Mouse (Mus musculus): ENCODE data around the gene Rnd2. TPM values are rescaled to one million over a fixed set of nuclear protein-coding genes. Genes with fewer than 3 reads are reported as not detected.
"Not testable (repeated sequence)": the region's sequence is repeated elsewhere in the genome, so short reads cannot be mapped to it uniquely, and the experiment has no call there.

Gene Rnd2
- polyA plus RNA-seq, 1 experiment from 2014 or later: 51.0 TPM

DNA sequence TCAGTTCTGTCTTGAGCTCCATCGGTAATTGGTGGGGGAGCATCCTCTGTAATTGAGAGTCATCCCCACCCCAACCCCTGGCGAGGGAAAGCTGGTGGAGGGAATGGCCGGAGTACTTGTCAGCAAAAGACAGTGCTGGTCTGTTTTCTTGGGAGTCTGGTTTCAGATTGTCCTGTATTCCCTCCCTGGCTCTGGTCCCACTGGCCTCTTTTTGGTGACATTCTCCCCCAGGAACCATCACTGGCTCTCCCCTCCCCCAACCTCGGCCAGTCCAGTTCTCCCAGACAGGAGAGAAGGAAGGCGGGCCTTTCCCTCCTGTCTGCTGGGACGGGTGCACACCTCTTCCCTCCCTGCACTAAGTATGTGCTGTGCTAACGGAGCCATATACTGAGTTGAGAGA, 7.5 kb downstream of the Rnd2 start:
- Histone ChIP-seq H3K4me3 (replicated peaks; ENCODE audit: low read length) (no peak overlapping the region), H3K27me3 (ENCODE audit: control insufficient read depth, insufficient read depth, low read length) (no peaks in the 10 kb centered on the region), H3K4me1 (replicated peaks; ENCODE audit: control insufficient read depth, insufficient read depth, low read length) (peaks cover 9% of the 10 kb centered on the region), H3K27ac (no peak overlapping the region), H3K4me2 (replicated peaks) (no peak overlapping the region), H3K36me3 (replicated peaks; ENCODE audit: control insufficient read depth, insufficient read depth) (peaks cover 10% of the 10 kb centered on the region), H3K9ac (no peak overlapping the region), H3K9me3 (ENCODE audit: control insufficient read depth, low read length) (no peaks in the 10 kb centered on the region)
- no peak for ATAC-seq (ENCODE audit: low FRiP score)
- WGBS: 56% methylated on average over 7 of the region's 7 CpGs
- DNase-seq (ENCODE audit: low spot score): no peak

DNA sequence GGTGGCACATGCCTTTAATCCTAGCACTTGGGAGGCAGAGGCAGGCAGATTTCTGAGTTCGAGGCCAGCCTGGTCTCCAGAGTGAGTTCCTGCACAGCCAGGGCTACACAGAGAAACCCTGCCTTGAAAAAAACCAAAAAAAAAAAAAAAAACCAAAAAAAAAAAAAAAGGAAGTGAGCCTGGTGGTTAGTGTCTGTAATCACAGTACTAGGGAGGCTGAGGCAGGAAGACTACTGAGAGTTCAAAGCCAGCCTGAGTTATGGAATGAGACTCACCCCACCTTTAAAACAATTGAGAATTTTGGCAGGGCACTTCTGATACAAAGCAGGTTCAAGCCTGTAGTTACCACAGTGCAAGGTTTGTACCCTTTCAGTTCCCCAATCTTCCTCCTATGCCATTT, 8.9 kb downstream of the Rnd2 start:
- not testable (repeated sequence) for H3K9me3 ChIP-seq (ENCODE audit: control insufficient read depth, low read length); H3K27me3 ChIP-seq (ENCODE audit: control insufficient read depth, insufficient read depth, low read length); H3K4me3 ChIP-seq (replicated peaks; ENCODE audit: low read length); H3K4me2 ChIP-seq (replicated peaks); ATAC-seq (ENCODE audit: low FRiP score); H3K9ac ChIP-seq; DNase-seq (ENCODE audit: low spot score); H3K27ac ChIP-seq
- Histone ChIP-seq H3K4me1 (replicated peaks; ENCODE audit: control insufficient read depth, insufficient read depth, low read length) (peaks cover 16% of the 10 kb centered on the region), H3K36me3 (replicated peaks; ENCODE audit: control insufficient read depth, insufficient read depth) (peaks cover 10% of the 10 kb centered on the region)
- WGBS: 82% methylated on average over 1 of the region's 1 CpGs

DNA sequence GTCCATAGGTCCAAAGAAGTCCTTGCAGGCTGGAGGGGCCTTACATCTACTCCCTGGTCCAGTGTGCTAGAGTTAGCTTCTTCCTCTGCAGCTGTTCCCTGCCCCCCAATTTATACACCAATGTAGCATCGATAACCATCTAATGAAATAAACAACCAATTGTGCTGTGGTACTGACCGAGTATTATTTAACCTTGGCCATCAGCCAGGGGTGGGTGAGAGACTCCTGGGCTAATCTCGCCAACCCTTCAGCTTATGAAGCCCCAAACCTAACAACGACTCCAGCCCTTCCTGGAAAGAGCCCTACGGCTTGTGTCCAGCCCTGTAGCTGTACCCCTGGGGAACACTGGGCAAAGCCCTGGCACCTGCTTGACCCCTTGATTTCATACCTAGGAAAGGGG, 9.5 kb downstream of the Rnd2 start:
- H3K4me2 ChIP-seq (replicated peaks): no peak overlapping the region
- no peaks in the 10 kb centered on the region for H3K9me3 ChIP-seq (ENCODE audit: control insufficient read depth, low read length)
- no peak overlapping the region for H3K4me3 ChIP-seq (replicated peaks; ENCODE audit: low read length)
- no peaks in the 10 kb centered on the region for H3K27me3 ChIP-seq (ENCODE audit: control insufficient read depth, insufficient read depth, low read length)
- no peak for DNase-seq (ENCODE audit: low spot score)
- no peak overlapping the region for H3K9ac ChIP-seq
- ATAC-seq (ENCODE audit: low FRiP score): no peak
- 46% methylated on average over 5 of the region's 5 CpGs for WGBS
- H3K36me3 ChIP-seq (replicated peaks; ENCODE audit: control insufficient read depth, insufficient read depth): peaks cover 10% of the 10 kb centered on the region
- peaks cover 17% of the 10 kb centered on the region for H3K4me1 ChIP-seq (replicated peaks; ENCODE audit: control insufficient read depth, insufficient read depth, low read length)
- H3K27ac ChIP-seq: no peak overlapping the region

DNA sequence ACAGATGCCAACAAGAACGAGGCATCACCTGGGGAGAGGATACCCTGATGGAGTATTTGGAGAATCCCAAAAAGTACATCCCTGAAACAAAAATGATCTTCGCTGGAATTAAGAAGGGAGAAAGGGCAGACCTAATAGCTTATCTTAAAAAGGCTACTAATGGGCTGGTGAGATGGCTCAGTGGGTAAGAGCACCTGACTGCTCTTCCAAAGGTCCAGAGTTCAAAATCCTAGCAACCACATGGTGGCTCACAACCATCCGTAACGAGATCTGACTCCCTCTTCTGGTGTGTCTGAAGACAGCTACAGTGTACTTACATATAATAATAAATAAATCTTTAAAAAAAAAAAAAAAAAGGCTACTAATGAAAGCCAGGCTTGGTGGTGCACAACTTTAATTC, 11.6 kb downstream of the Rnd2 start:
- 82% methylated on average over 4 of the region's 4 CpGs for WGBS
- H3K27me3 ChIP-seq (ENCODE audit: control insufficient read depth, insufficient read depth, low read length): not testable (repeated sequence)

DNA sequence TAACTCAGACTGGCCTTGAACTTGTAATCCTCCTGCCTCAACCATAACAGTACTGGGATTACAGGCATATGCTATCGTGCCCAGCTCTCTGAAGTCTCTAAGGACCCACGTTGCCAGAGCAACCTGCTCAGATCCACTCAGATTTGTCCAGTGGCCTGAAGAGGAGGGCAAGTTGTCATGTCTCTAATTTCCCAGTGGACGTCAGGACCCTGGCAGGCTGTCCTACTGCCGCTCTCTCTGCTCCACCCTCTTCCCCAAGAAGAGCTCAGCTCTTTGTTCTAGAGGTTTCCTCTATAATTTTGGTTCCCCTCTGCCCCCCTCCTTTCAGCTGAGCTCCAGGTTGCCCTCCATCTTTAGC, 12.4 kb downstream of the Rnd2 start:
- DNase-seq (ENCODE audit: low spot score) (peak; percentile 58), ATAC-seq (ENCODE audit: low FRiP score) (peak; percentile 68)
- peak overlapping the region; percentile 76 for H3K27ac ChIP-seq
- H3K36me3 ChIP-seq (replicated peaks; ENCODE audit: control insufficient read depth, insufficient read depth): no peaks in the 10 kb centered on the region
- no peaks in the 10 kb centered on the region for H3K27me3 ChIP-seq (ENCODE audit: control insufficient read depth, insufficient read depth, low read length)
- no peaks in the 10 kb centered on the region for H3K9me3 ChIP-seq (ENCODE audit: control insufficient read depth, low read length)
- H3K9ac ChIP-seq: no peak overlapping the region
- 9% methylated on average over 4 of the region's 4 CpGs for WGBS
- H3K4me3 ChIP-seq (replicated peaks; ENCODE audit: low read length): no peak overlapping the region
- no peak overlapping the region for H3K4me2 ChIP-seq (replicated peaks)
- peaks cover 21% of the 10 kb centered on the region for H3K4me1 ChIP-seq (replicated peaks; ENCODE audit: control insufficient read depth, insufficient read depth, low read length)

More for the DNA sequence above, 11.6 kb downstream of the Rnd2 start:
- H3K9me3 ChIP-seq (ENCODE audit: control insufficient read depth, low read length); H3K9ac ChIP-seq; H3K4me2 ChIP-seq (replicated peaks); H3K27ac ChIP-seq; H3K36me3 ChIP-seq (replicated peaks; ENCODE audit: control insufficient read depth, insufficient read depth); ATAC-seq (ENCODE audit: low FRiP score); DNase-seq (ENCODE audit: low spot score); H3K4me3 ChIP-seq (replicated peaks; ENCODE audit: low read length): not testable (repeated sequence)
- H3K4me1 ChIP-seq (replicated peaks; ENCODE audit: control insufficient read depth, insufficient read depth, low read length): peaks cover 21% of the 10 kb centered on the region

DNA sequence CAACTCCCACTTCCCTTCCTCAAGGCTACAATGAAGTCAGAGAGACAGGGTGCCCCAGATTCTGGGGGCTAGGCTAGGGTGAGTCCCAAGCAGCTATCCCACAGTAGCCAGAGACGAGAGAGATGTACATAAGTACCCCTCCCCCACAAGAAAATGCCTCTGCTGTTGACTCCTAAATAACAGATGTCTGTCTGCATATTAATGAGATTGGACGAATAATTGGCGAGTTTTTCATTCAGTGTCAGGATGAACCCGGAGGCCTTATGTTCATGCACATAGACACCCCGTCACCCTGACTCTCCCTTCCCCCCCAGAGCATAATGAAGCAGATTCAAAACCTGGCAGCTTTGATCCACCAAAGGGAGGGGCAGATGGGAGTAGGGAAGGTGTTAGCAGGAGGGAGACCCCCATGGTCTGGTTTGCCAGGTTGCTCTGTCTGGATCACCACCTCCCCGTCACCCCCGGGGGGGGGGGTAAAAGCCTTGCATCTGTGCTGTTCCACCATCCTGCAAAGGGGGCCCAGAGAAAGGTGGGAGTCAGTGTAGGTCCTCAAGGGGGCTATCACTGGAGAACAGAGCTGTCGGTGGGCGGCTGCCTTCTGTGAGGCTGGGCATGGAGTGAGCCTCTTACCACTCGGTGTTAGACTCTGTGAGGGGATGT, 12.9 kb downstream of the Rnd2 start:
- H3K4me1 ChIP-seq (replicated peaks; ENCODE audit: control insufficient read depth, insufficient read depth, low read length): peaks cover 21% of the 10 kb centered on the region
- H3K36me3 ChIP-seq (replicated peaks; ENCODE audit: control insufficient read depth, insufficient read depth): no peaks in the 10 kb centered on the region
- H3K27me3 ChIP-seq (ENCODE audit: control insufficient read depth, insufficient read depth, low read length): no peaks in the 10 kb centered on the region
- peak; percentile 83 for ATAC-seq (ENCODE audit: low FRiP score)
- H3K27ac ChIP-seq: peak overlapping the region; percentile 76
- WGBS: 10% methylated on average over 10 of the region's 10 CpGs
- DNase-seq (ENCODE audit: low spot score): peak; percentile 67
- no peaks in the 10 kb centered on the region for H3K9me3 ChIP-seq (ENCODE audit: control insufficient read depth, low read length)
- no peak overlapping the region for H3K4me3 ChIP-seq (replicated peaks; ENCODE audit: low read length)
- no peak overlapping the region for H3K9ac ChIP-seq
- no peak overlapping the region for H3K4me2 ChIP-seq (replicated peaks)

DNA sequence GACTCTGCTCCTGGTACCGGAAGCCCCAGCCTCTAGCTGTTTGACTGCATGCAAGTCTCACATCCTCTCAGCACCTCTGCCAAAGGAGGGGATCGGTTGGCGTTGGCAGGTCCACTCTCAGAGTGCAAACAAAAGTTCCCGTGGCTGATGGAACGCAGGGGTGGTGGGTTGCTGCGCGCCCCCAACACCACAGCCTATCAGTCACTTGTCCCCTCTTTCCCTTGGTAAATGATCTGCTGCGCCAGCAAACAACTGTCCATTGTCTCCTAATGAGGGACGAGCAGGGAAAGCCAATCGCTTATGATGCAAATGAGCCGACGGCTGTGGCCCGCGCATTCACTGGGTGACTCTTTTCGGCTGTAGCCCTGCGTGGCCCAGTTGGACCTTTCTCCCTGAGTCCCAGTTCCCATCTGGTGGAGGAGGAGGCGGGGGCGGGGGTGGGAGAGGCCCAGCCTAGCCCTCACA, 14.4 kb downstream of the Rnd2 start:
- peak overlapping the region; percentile 76 for H3K27ac ChIP-seq

DNA sequence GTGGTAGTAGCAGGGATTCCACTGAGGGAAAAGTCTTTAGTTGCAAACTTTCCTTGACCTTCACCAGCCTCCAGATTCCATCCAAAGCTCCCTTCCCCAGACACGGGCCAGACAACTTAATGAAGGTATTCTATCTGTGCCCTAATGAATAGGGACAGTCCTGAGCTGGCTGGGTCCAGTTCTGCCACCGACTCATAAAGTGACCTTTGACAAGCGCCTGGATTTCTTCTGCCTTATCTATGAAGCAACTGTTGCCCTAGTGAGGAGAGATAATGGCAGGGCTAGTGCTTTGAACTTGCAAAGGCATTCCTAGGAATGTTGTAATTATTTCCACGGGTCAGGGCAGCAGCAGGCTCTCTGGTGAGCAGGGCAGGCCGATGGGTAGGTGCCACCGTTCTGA, 16.1 kb downstream of the Rnd2 start:
- no peak overlapping the region for H3K4me3 ChIP-seq (replicated peaks; ENCODE audit: low read length)
- no peaks in the 10 kb centered on the region for H3K36me3 ChIP-seq (replicated peaks; ENCODE audit: control insufficient read depth, insufficient read depth)
- ATAC-seq (ENCODE audit: low FRiP score): no peak
- H3K9ac ChIP-seq: no peak overlapping the region
- peaks cover 25% of the 10 kb centered on the region for H3K4me1 ChIP-seq (replicated peaks; ENCODE audit: control insufficient read depth, insufficient read depth, low read length)
- H3K27ac ChIP-seq: no peak overlapping the region
- WGBS: 58% methylated on average over 6 of the region's 6 CpGs
- no peaks in the 10 kb centered on the region for H3K9me3 ChIP-seq (ENCODE audit: control insufficient read depth, low read length)
- no peaks in the 10 kb centered on the region for H3K27me3 ChIP-seq (ENCODE audit: control insufficient read depth, insufficient read depth, low read length)
- no peak overlapping the region for H3K4me2 ChIP-seq (replicated peaks)
- DNase-seq (ENCODE audit: low spot score): no peak

More for the DNA sequence above, 14.4 kb downstream of the Rnd2 start:
- Histone ChIP-seq H3K27me3 (ENCODE audit: control insufficient read depth, insufficient read depth, low read length) (no peaks in the 10 kb centered on the region), H3K4me2 (replicated peaks) (peak overlapping the region; percentile 42), H3K9ac (peak overlapping the region; percentile 41), H3K9me3 (ENCODE audit: control insufficient read depth, low read length) (no peaks in the 10 kb centered on the region), H3K4me3 (replicated peaks; ENCODE audit: low read length) (0 out of 2 replicates have a peak overlapping the region, but pooled peaks have one; percentile 10), H3K4me1 (replicated peaks; ENCODE audit: control insufficient read depth, insufficient read depth, low read length) (peaks cover 25% of the 10 kb centered on the region), H3K36me3 (replicated peaks; ENCODE audit: control insufficient read depth, insufficient read depth) (no peaks in the 10 kb centered on the region)
- peak; percentile 28 for DNase-seq (ENCODE audit: low spot score)
- peak; percentile 63; the same call in 1 of the 2 replicates for ATAC-seq (ENCODE audit: low FRiP score)
- WGBS: 1% methylated on average over 18 of the region's 18 CpGs

DNA sequence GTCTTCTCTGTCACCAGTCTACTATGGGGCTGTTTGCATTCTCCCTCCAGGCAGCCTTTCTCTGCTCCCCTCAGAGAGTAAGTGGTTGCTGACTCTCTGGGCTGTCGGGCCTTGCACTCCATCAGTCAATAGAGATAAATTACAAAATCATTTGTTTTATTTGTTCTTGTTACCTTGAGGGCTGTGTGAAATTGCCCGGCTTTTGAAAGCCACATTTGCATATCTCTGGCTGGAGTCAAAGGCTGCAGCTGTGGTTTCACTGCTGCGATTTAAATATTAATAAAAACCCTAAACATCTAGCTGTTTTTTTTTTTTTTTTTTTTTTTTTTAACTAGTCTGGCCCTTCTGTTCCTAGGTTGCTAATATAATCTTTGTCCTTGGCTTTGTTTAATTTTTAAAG, 19.0 kb downstream of the Rnd2 start:
- DNase-seq (ENCODE audit: low spot score) (no peak), ATAC-seq (ENCODE audit: low FRiP score) (no peak)
- WGBS: 15% methylated on average over 3 of the region's 3 CpGs
- H3K9me3 ChIP-seq (ENCODE audit: control insufficient read depth, low read length): no peaks in the 10 kb centered on the region
- no peaks in the 10 kb centered on the region for H3K27me3 ChIP-seq (ENCODE audit: control insufficient read depth, insufficient read depth, low read length)
- H3K27ac ChIP-seq: peak overlapping the region; percentile 43; the same call in 1 of the 2 replicates
- no peak overlapping the region for H3K9ac ChIP-seq
- 0 out of 2 replicates have a peak, but pooled peaks cover 5% of the 10 kb centered on the region for H3K36me3 ChIP-seq (replicated peaks; ENCODE audit: control insufficient read depth, insufficient read depth)
- no peak overlapping the region for H3K4me2 ChIP-seq (replicated peaks)
- no peak overlapping the region for H3K4me3 ChIP-seq (replicated peaks; ENCODE audit: low read length)
- H3K4me1 ChIP-seq (replicated peaks; ENCODE audit: control insufficient read depth, insufficient read depth, low read length): peaks cover 13% of the 10 kb centered on the region; the same call in 1 of the 2 replicates

All from hindbrain, embryonic 14.5 days (tissue).